Mouse (Mus musculus) ES-E14 (cell line): ENCODE measurements at regions not wholly inside any gene's neighbourhood (a gene's known extent, or its start where the extent isn't known, plus 50 kb on each side); places are given as distances from the start of the nearest gene placed in this dataset.
A peak's percentile ranks its signal among the peaks of the same experiment; 100 is the strongest.

Experiments
- DNase-seq: peaks from one replicate; pipeline ENCODE4 v3.0.0-alpha.2; 2013; ENCODE audit warnings: low read depth, low spot score
- H3K27ac ChIP-seq: 2 replicates; pipeline ENCODE4 v1.5.1; 2012; ENCODE audit warnings: low read depth, mild to moderate bottlenecking, low read length, moderate library complexity, mixed read lengths; ENCODE audit not compliant: poor library complexity, insufficient read depth, severe bottlenecking
- H3K36me3 ChIP-seq: 2 replicates; pipeline ENCODE4 v1.6.1; 2012; ENCODE audit warnings: mild to moderate bottlenecking, low read length, moderate library complexity, mixed read lengths; ENCODE audit not compliant: control insufficient read depth, poor library complexity, insufficient read depth, severe bottlenecking
- H3K4me1 ChIP-seq, 2 experiments: fragments of 150-350 bp in 1 of 2; sonication (generic) in 1 of 2; 2 replicates each; pipeline ENCODE4 v1.6.1; 2012; ENCODE audit warnings: low read length in 2 of 2, mild to moderate bottlenecking in 1 of 2, mixed read lengths in 1 of 2; ENCODE audit not compliant: control insufficient read depth in 2 of 2, insufficient read depth in 2 of 2, poor library complexity in 1 of 2
- H3K4me3 ChIP-seq, 2 experiments: fragments of 150-350 bp in 1 of 2; sonication (generic) in 1 of 2; 2 replicates each; pipeline ENCODE4 v1.5.1; 2012; ENCODE audit warnings: low read length in 2 of 2, low read depth in 1 of 2, mild to moderate bottlenecking in 1 of 2, mixed read lengths in 1 of 2; ENCODE audit not compliant: insufficient read depth in 1 of 2, poor library complexity in 1 of 2, severe bottlenecking in 1 of 2
- H3K9ac ChIP-seq: 2 replicates; pipeline ENCODE4 v1.6.1; 2012; ENCODE audit warnings: low read depth, mild to moderate bottlenecking, low read length, mixed read lengths; ENCODE audit not compliant: poor library complexity, insufficient read depth, severe bottlenecking
- H3K9me3 ChIP-seq: fragments of 150-350 bp; sonication (generic); 2 replicates; pipeline ENCODE4 v1.6.1; 2012; ENCODE audit warnings: low read depth, mild to moderate bottlenecking, low read length; ENCODE audit not compliant: control insufficient read depth, insufficient read depth
- CHD2 ChIP-seq: IDR thresholded peaks from 2 replicates; pipeline ENCODE4 v1.6.1; 2014; ENCODE audit warnings: mild to moderate bottlenecking, low read depth, low read length, inconsistent platforms
- HCFC1 ChIP-seq: IDR thresholded peaks from 2 replicates; pipeline ENCODE4 v1.6.1; 2012; ENCODE audit warnings: low read length, inconsistent platforms, borderline replicate concordance; ENCODE audit not compliant: insufficient read depth
- MAFK ChIP-seq: IDR thresholded peaks from 2 replicates; pipeline ENCODE4 v1.6.1; 2014; ENCODE audit warnings: mild to moderate bottlenecking, low read depth, low read length, inconsistent platforms; ENCODE audit not compliant: insufficient read depth
- ZC3H11A ChIP-seq: IDR thresholded peaks from 2 replicates; pipeline ENCODE4 v1.6.1; 2012; ENCODE audit warnings: low read depth, mild to moderate bottlenecking, inconsistent platforms, low read length, borderline replicate concordance
- ZNF384 ChIP-seq: IDR thresholded peaks from 2 replicates; pipeline ENCODE4 v1.6.1; 2012; ENCODE audit warnings: low read depth, low read length, inconsistent platforms
- in situ Hi-C, 2 experiments: fragments of 600-800 bp; cut with MboI; formaldehyde crosslinking; loops; one replicate each; pipeline ENCODE4 v1.15.1; 2025; ENCODE audit warnings: low sequenced_read_pairs in 2 of 2, inconsistent platforms in 1 of 2; ENCODE audit not compliant: unreplicated experiment in 2 of 2

DNA sequence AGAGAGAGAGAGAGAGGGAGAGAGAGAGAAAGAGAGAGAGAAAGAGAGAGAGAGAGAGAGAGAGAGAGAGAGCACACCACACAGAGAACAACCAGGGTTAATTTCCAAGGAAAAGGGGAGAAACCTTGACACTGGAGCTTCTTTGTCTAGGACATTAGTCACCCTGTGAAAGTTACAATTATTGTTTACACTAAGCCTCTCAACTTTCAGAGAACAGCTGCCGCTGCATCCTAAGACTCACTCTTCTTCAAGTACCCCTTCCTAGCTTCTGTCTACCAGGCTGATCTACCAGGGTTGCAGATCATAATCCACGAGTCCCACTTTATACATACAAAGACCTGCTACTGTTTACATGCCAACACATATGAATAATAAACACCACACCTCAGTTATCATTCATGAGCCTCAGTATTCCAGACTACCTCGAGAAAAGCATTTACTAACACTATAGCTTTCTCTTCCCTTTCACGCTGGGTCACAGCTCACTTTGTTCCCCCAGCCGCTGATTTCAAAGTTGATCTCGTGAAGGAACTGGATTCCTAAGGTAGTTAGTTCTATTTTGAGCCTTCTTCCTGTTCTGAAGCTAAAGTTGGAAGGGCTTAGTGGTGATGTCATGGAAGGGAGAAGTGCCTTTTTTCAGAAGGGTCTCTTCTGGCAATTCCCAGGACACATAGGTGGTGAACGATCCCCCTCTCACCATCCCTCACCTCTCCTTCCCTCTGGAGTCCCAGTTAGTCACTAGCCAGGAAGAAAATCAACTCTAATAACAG, 64.8 kb upstream of the Ak4 start:
- Histone ChIP-seq H3K9me3 (no peaks in the 10 kb centered on the region), H3K4me3 (peak overlapping the region; percentile 83 to 93), H3K27ac (no peak overlapping the region; the same call in 1 of the 2 replicates), H3K36me3 (no peaks in the 10 kb centered on the region), H3K9ac (no peak overlapping the region), H3K4me1 (0 out of 4 replicates have a peak, but pooled peaks cover 0 to 4% of the 10 kb centered on the region in 2 experiments)
- no peak for TF ChIP-seq CHD2
- no peak for TF ChIP-seq MAFK
- no peak for TF ChIP-seq ZC3H11A
- TF ChIP-seq ZNF384: no peak
- TF ChIP-seq HCFC1: no peak
- no peak for DNase-seq
- in situ Hi-C loops: no loop called here

DNA sequence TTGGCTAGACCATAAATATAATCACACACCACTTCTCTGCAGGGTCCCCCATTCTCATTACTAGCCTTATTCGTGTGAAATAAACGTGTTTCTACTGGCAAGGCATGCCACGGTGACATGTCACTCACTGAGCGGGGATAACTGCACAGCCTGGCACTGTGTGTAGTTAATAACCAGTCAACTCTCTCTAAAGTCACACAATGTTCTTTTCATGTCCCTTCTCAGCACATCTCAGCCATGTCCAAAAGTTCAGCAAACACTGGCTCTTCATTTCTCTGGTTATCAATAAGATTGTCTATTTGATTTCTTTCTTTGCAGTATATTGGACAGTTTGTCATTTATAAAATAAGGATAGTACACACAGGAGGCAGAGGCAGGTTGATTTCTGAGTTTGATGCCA, 66.9 kb upstream of the Ak4 start:
- no peaks in the 10 kb centered on the region for H3K36me3 ChIP-seq
- no peaks in the 10 kb centered on the region for H3K4me1 ChIP-seq
- no peak overlapping the region for H3K27ac ChIP-seq
- no peak overlapping the region for H3K9ac ChIP-seq
- TF ChIP-seq ZC3H11A: no peak
- no peak for TF ChIP-seq CHD2
- TF ChIP-seq HCFC1: no peak
- no peak for TF ChIP-seq MAFK
- TF ChIP-seq ZNF384: no peak
- no peak overlapping the region for H3K4me3 ChIP-seq
- in situ Hi-C loops: no loop called here
- no peaks in the 10 kb centered on the region for H3K9me3 ChIP-seq
- DNase-seq: no peak

DNA sequence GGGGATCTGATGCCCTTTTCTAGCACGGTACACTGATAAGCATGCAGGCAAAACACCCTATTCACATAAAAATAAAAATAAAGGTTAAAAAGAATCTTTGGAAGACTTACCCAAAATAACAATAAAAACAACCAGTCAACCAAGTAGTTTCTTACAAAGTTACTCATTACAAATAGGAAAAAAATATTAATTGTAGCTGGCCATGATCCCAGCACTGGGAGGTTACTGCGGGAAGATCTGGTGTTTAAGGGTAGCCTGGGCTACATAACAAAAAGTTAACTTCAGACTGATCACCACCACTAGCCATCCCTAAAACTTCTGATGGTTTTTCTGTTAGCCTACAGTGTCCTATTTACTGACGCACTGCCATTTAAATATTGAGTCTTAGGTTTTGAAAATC, 67.4 kb upstream of the Ak4 start:
- H3K9ac ChIP-seq: no peak overlapping the region
- TF ChIP-seq CHD2: no peak
- no peak for TF ChIP-seq MAFK
- no peak for TF ChIP-seq HCFC1
- no peak for TF ChIP-seq ZC3H11A
- TF ChIP-seq ZNF384: no peak
- no peaks in the 10 kb centered on the region for H3K9me3 ChIP-seq
- no peak overlapping the region for H3K4me3 ChIP-seq
- in situ Hi-C loops: no loop called here
- peaks cover 2% of the 10 kb centered on the region; the same call in 1 of the 2 replicates for H3K36me3 ChIP-seq
- H3K4me1 ChIP-seq: no peaks in the 10 kb centered on the region
- no peak overlapping the region for H3K27ac ChIP-seq
- no peak for DNase-seq

DNA sequence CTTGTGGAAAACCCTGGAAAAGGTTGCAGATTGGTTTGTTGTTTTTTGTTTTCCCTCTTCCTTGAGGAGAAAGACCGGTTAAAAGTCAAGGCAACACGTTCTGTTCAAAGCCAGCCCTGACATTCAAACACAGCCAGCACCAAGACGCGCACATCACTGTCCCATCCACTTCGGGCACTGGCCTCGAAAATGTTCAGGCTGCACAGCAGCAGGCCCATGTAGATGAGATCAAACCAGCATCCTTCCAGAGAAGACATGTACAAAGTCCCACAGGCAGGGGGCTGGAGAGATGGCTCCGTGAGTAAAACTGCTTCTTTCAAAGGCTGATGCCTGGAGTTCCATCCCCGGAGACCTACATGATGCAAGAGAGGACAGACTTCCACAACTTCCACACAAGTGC, 68.4 kb upstream of the Ak4 start:
- no peak overlapping the region for H3K4me3 ChIP-seq
- no peak overlapping the region for H3K27ac ChIP-seq
- 0 out of 2 replicates have a peak overlapping the region, but pooled peaks have one; percentile 19 for H3K9ac ChIP-seq
- H3K36me3 ChIP-seq: peaks cover 9% of the 10 kb centered on the region; the same call in 1 of the 2 replicates
- no peaks in the 10 kb centered on the region for H3K9me3 ChIP-seq
- TF ChIP-seq MAFK (no peak), HCFC1 (no peak), CHD2 (no peak), ZNF384 (no peak), ZC3H11A (no peak)
- DNase-seq: no peak
- H3K4me1 ChIP-seq: no peaks in the 10 kb centered on the region
- in situ Hi-C loops: no loop called here

DNA sequence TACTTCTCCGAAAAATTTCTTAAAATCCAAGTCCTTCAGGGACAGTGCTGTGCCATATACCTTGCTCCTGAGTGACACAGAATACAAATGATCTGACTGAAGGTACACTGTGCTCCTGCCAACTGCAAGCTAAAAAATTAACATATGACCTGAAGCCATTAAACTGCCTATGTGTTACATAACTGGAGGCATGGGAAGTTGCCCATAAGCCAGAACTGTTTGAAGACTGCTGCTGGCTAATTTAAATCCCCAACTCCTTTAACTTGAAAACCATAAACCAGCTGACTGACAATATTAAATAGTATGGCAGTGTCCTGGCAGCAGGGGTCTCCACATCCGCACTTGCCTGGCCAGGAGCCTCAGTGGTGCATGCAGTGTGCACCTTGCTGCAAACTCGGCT, 68.9 kb upstream of the Ak4 start:
- no peaks in the 10 kb centered on the region for H3K9me3 ChIP-seq
- H3K27ac ChIP-seq: no peak overlapping the region
- H3K36me3 ChIP-seq: peaks cover 10% of the 10 kb centered on the region; the same call in 1 of the 2 replicates
- no peak overlapping the region for H3K9ac ChIP-seq
- in situ Hi-C loops: no loop called here
- no peak overlapping the region for H3K4me3 ChIP-seq
- no peak for DNase-seq
- no peaks in the 10 kb centered on the region for H3K4me1 ChIP-seq
- TF ChIP-seq CHD2: no peak
- TF ChIP-seq MAFK: no peak
- no peak for TF ChIP-seq ZC3H11A
- no peak for TF ChIP-seq ZNF384
- TF ChIP-seq HCFC1: no peak
